Mouse (Mus musculus): Measurements from ENCODE around the gene Sufu.

Gene Sufu

GRCm38 (mm10) chr19:46394712-46395108 is 2.0 kb upstream of the Sufu start:
- DNase-seq (ENCODE audit: low read depth, low spot score) = no peak

GRCm38 (mm10) chr19:46395109-46396009 is 1.3 kb upstream of the Sufu start, which contains the start of gene Actr1a:
Gene Actr1a, minus strand, starts transcription at chr19:46395748.
- DNase-seq (ENCODE audit: low read depth, low spot score) = peak; percentile 98

GRCm38 (mm10) chr19:46396109-46396508 is 587 bp upstream of the Sufu start:
- DNase-seq (ENCODE audit: low read depth, low spot score) = no peak

- no peak for DNase-seq (ENCODE audit: low read depth, low spot score)
Measured at GRCm38 (mm10) chr19:46397436-46398001, 823 bp downstream of the Sufu start.

GRCm38 (mm10) chr19:46398401-46398800 is 1.7 kb downstream of the Sufu start:
- DNase-seq (ENCODE audit: low read depth, low spot score) = no peak

- DNase-seq (ENCODE audit: low read depth, low spot score) = no peak
Measured at GRCm38 (mm10) chr19:46399372-46399771, 2.7 kb downstream of the Sufu start.

GRCm38 (mm10) chr19:46399886-46400285 is 3.2 kb downstream of the Sufu start:
- DNase-seq (ENCODE audit: low read depth, low spot score) = no peak

GRCm38 (mm10) chr19:46400558-46400957 is 3.9 kb downstream of the Sufu start:
- no peak for DNase-seq (ENCODE audit: low read depth, low spot score)

- DNase-seq (ENCODE audit: low read depth, low spot score) = no peak
Measured at GRCm38 (mm10) chr19:46404030-46404429, 7.3 kb downstream of the Sufu start.

- DNase-seq (ENCODE audit: low read depth, low spot score) = no peak
Measured at GRCm38 (mm10) chr19:46406592-46407386, 10.1 kb downstream of the Sufu start.

- DNase-seq (ENCODE audit: low read depth, low spot score) = no peak
Measured at GRCm38 (mm10) chr19:46409506-46409905, 12.8 kb downstream of the Sufu start.

- no peak for DNase-seq (ENCODE audit: low read depth, low spot score)
Measured at GRCm38 (mm10) chr19:46412056-46412805, 15.5 kb downstream of the Sufu start.

GRCm38 (mm10) chr19:46413969-46414368 is 17.3 kb downstream of the Sufu start:
- DNase-seq (ENCODE audit: low read depth, low spot score) = no peak

- DNase-seq (ENCODE audit: low read depth, low spot score) = no peak
Measured at GRCm38 (mm10) chr19:46414486-46414885, 17.8 kb downstream of the Sufu start.

GRCm38 (mm10) chr19:46416276-46416675 is 19.6 kb downstream of the Sufu start:
- DNase-seq (ENCODE audit: low read depth, low spot score) = no peak

- DNase-seq (ENCODE audit: low read depth, low spot score) = no peak
Measured at GRCm38 (mm10) chr19:46418051-46418450, 21.4 kb downstream of the Sufu start.

- no peak for DNase-seq (ENCODE audit: low read depth, low spot score)
Measured at GRCm38 (mm10) chr19:46420410-46420809, 23.7 kb downstream of the Sufu start.

- DNase-seq (ENCODE audit: low read depth, low spot score) = no peak
Measured at GRCm38 (mm10) chr19:46422384-46423338, 26.0 kb downstream of the Sufu start.

GRCm38 (mm10) chr19:46425266-46425665 is 28.6 kb downstream of the Sufu start:
- no peak for DNase-seq (ENCODE audit: low read depth, low spot score)

GRCm38 (mm10) chr19:46426488-46426887 is 29.8 kb downstream of the Sufu start:
- no peak for DNase-seq (ENCODE audit: low read depth, low spot score)

Measured in brain, embryonic 18.5 days (tissue).